Mouse (Mus musculus) megakaryocyte, embryonic 14.5 days (primary cell): Measurements from ENCODE around the gene 9430097D07Rik. TPM values are rescaled to one million over a fixed set of nuclear protein-coding genes. Genes with fewer than 3 reads are reported as not detected.

Experiments
- H3K27me3 ChIP-seq: replicated peaks from 2 replicates; pipeline ENCODE3; 2012; ENCODE audit warnings: inconsistent platforms
- H3K36me3 ChIP-seq: replicated peaks from 2 replicates; pipeline ENCODE3; 2012; ENCODE audit warnings: low read length, inconsistent platforms, mixed read lengths
- H3K4me1 ChIP-seq: 2 replicates; pipeline ENCODE4 v1.6.1; 2012; ENCODE audit warnings: inconsistent platforms
- H3K4me3 ChIP-seq: replicated peaks from 2 replicates; pipeline ENCODE3; 2012; ENCODE audit warnings: moderate library complexity, mild to moderate bottlenecking, inconsistent platforms
- H3K9me3 ChIP-seq: 2 replicates; pipeline ENCODE4 v1.6.1; 2012; ENCODE audit warnings: inconsistent platforms
- FLI1 ChIP-seq: IDR thresholded peaks from 2 replicates; pipeline ENCODE4 v1.6.1; 2012; ENCODE audit warnings: low read length, inconsistent platforms, mixed read lengths
- GATA1 ChIP-seq: IDR thresholded peaks from 3 replicates; pipeline ENCODE4 v1.6.1; 2012; ENCODE audit warnings: mixed read lengths, low read length, inconsistent platforms, borderline replicate concordance
- polyA plus RNA-seq: library from polyadenylated mRNA; stranded (reverse); fragments of >175 nt; gene quantifications from 2 replicates; pipeline ENCODE4 v1.2.3, GENCODE M21; 2012; ENCODE audit warnings: low replicate concordance; ENCODE audit not compliant: insufficient read depth

Gene 9430097D07Rik
- polyA plus RNA-seq, 1 experiment, result not detected

DNA sequence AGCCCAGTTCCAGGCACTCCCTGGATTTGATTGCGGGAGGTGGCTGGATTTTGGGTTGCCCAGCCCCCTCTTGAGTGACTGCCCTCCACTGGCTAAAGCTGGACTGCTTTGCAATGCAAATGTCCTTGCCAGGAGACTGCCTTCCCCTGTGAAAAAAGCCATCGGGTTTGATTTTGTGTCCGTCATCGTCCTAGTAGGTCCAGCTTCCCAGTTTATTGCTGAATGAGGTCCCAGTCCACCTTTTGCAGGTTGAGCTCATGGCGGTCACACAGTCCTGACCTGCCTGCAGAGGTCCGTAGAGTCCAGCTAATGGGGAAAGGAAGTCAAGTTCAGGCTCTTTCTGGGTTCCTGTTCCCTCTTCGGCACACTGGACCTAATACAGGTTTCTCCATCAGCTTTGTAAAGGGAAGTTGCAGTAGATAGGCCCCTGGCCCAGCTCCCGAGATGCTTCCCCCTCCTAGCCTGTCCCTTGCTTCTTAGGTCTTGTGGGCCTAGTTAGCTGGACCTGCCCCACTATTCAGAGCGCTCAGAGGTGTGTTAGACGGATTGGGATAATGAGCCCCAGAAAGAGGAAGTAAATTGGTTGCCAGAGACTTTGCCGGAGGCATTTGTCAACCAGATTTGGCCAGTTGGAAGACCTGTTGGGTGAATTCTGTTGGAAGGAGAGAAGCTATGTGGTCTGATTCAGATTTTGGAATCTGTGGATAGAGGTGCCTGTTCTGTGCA lies 38.7 kb downstream of the 9430097D07Rik start:
- peaks cover 76% of the 10 kb centered on the region for H3K27me3 ChIP-seq
- H3K4me3 ChIP-seq, result peak overlapping the region; percentile 55
- H3K9me3 ChIP-seq, result no peaks in the 10 kb centered on the region
- H3K36me3 ChIP-seq, result no peaks in the 10 kb centered on the region
- H3K4me1 ChIP-seq, result peaks cover 50% of the 10 kb centered on the region
- TF ChIP-seq GATA1 (no peak), FLI1 (no peak)

DNA sequence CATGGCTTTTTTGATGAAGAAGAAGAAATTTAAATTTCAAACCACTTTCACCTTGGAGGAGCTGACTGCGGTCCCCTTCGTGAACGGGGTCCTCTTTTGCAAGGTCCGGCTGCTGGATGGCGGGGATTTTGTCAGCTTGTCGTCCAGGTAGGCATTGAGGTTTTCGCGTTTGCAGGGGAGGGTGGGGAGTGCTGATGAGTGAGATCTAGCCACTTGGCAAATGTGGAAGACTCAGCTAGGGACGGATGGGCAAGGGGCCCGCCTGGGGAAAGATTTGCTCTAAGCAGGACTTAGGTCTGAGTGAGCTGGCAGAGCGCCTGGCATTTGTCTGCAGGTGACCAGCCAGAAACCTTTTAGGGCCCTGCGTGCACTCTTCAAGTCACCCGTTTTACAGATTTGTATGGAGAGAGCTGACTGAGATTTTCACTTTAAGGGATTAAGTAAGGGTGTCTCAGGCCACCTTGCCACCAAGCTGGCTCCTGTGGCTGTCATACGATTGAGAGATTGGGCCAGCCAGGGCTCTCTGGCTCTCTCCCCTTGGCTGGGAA lies 39.3 kb downstream of the 9430097D07Rik start:
- H3K4me3 ChIP-seq, result peak overlapping the region; percentile 75
- TF ChIP-seq GATA1, result no peak
- no peak for TF ChIP-seq FLI1
- no peaks in the 10 kb centered on the region for H3K9me3 ChIP-seq
- H3K4me1 ChIP-seq, result peaks cover 43% of the 10 kb centered on the region
- peaks cover 72% of the 10 kb centered on the region for H3K27me3 ChIP-seq
- H3K36me3 ChIP-seq, result no peaks in the 10 kb centered on the region

DNA sequence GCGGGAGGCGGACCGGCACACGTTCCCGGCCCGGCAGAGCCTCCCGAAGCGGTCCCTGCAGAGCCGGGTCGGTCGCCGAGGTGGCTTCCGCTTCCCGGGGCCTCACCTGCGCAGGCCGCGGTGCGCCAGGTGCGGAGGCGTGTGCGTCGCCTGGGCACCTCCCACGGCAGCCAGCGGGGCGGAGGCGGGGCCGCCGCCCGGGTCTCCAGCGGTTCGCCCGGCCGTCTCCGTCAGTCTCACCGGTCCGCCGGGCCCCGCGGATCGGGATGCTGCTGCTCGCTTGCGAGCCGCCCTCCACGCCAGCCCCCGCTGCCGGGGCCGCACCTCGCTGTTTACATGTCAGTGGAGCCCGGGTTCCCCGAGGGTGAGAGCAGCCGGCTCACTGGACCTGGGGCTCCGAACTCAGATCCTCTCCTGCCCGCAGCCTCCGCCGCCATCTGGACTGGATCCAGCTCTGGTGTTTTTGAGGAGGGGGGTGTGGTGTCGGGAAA lies 39.9 kb downstream of the 9430097D07Rik start:
- peak overlapping the region; percentile 94 for H3K4me3 ChIP-seq
- H3K4me1 ChIP-seq, result peaks cover 39% of the 10 kb centered on the region
- H3K27me3 ChIP-seq, result peaks cover 69% of the 10 kb centered on the region
- H3K9me3 ChIP-seq, result no peaks in the 10 kb centered on the region
- H3K36me3 ChIP-seq, result no peaks in the 10 kb centered on the region
- TF ChIP-seq FLI1, result no peak
- TF ChIP-seq GATA1, result no peak

DNA sequence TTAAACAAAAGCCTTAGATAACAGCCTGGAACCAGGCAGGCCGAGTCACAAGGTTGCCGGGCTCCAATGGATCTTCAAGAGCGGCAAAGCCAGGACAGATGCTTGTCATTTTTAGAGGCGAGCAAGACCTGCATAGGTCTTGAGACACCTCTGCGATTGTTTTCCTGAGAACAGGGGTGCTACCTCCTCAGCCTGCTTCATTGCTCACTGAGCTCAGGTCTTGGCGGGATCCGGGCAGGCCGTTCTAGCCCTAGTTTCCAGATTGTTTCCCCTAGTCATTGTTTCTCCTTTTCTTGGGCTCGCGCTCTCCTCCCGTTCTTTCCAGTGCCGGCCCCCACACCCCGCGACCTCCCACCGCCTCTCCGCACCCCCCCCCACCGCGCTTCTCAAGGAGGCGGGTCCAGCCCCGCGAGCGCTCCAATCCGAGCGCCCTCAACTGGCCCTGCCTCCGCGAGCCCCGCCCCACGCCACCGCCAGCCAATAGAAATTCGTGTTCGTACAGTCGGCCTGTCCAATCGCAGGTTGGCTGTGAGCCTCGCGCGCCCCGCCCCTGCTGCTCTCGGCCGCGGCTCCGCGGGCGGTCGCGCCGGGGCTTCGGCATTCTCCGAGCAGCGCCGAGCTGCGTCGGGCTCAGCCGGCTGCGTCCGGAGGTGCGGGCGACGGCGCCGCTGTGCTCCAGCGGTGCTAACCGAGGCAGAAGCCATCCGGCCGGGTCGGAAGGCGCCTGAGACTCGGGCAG lies 40.6 kb downstream of the 9430097D07Rik start, which contains the start of gene Fam102a:
Gene Fam102a, plus strand, starts transcription at position 600 of the 739 bp plus-strand sequence.
- Histone ChIP-seq H3K9me3 (no peaks in the 10 kb centered on the region), H3K27me3 (peaks cover 68% of the 10 kb centered on the region), H3K36me3 (no peaks in the 10 kb centered on the region), H3K4me3 (peak within 1 kb of the TSS; percentile 94), H3K4me1 (peaks cover 41% of the 10 kb centered on the region)
- no peak for TF ChIP-seq FLI1
- TF ChIP-seq GATA1, result no peak

DNA sequence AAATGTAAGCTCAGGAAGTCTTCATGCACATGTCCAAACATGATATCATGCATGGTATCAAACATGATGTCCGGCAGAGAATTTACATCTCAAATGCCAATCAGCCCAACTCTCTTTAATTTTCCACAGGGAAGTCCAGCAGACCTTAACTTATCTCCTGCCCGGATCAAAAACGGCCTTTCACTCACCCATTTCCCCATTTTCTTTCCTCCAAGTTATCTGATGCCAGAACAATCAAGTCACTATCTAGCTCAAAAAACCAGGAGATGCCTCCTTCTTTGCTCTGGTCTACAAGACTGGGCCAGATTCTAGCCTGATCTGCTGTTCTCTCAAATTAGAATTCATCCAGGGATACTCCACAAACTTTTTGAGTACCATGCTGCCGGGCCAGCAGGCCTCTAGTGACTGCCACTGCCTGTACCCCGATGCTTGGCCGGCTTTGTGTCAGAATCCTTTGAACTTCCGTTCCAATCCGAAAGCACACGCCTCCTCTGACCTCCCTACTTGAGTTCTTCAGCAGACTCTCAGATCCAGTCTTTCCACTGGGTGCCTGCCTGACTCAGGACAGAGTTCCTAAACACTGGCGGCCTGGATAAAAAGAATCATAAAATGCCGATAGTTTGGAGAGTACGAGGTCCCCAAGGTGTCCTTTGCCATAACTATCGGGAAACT lies 41.3 kb downstream of the 9430097D07Rik start:
- Histone ChIP-seq H3K4me3 (peak overlapping the region; percentile 94), H3K9me3 (no peaks in the 10 kb centered on the region), H3K27me3 (peaks cover 65% of the 10 kb centered on the region), H3K36me3 (no peaks in the 10 kb centered on the region), H3K4me1 (peaks cover 41% of the 10 kb centered on the region)
- TF ChIP-seq FLI1 (no peak), GATA1 (no peak)

DNA sequence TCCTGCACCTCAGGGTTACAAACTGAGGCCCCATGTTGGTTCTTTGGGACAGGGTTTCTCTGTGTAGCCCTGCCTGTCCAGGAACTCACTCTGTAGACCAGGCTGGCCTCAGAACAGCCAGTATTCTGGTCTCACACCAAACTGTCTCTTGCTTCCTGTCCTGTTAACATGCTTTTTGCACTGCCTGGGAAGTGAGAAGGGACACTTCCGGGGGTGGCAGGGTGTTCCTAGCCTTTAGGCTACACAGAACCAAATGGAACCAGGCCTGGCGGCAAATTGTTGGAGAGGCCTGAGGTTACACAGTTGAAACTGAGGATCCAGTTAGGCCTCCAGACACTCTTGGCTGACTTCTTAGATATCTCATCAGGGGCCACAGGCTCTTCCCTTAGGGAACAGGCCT lies 42.3 kb downstream of the 9430097D07Rik start:
- H3K4me3 ChIP-seq, result no peak overlapping the region
- H3K4me1 ChIP-seq, result peaks cover 41% of the 10 kb centered on the region
- H3K27me3 ChIP-seq, result peaks cover 64% of the 10 kb centered on the region
- no peaks in the 10 kb centered on the region for H3K9me3 ChIP-seq
- TF ChIP-seq FLI1 (no peak), GATA1 (no peak)
- no peaks in the 10 kb centered on the region for H3K36me3 ChIP-seq

DNA sequence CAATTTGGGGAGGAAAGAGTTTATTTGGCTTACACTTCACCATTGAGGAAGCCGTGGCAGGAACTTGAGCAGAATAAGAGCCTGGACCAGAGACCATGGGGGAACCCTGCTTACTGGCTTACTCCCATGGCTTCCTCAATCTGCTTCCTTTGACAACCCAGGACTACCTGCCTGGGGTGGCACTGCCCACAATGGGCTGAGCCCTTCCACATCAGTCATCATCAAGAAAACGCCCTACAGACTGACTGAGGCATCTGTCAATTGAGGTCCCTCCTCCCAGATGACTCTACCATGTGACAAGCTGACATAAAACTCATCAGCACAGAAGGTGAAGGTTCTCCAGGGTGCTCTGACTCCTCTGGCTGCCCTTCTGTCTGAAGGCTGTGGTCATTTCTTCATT lies 45.0 kb downstream of the 9430097D07Rik start:
- Histone ChIP-seq H3K4me3 (no peak overlapping the region), H3K36me3 (no peaks in the 10 kb centered on the region), H3K4me1 (peaks cover 18% of the 10 kb centered on the region), H3K27me3 (peaks cover 56% of the 10 kb centered on the region), H3K9me3 (no peaks in the 10 kb centered on the region)
- no peak for TF ChIP-seq GATA1
- TF ChIP-seq FLI1, result no peak

DNA sequence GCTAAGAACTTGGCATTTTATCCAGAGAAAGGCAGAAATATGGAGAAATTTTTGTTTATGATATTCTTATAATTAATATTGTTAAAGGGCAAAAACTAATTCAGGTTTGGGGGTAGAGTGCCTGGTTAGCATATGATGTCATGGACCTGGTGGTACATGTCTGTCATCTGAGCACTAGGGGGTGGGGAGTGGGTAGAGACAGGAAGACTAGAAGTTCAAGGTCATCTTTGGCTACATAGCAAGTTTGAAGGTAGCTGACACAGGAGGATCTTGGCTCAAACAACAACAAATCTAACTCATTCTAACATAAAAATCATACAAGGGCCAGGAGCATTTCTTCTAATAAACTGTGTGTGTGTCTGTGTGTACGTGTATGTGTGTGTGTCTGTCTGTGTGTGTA lies 47.2 kb downstream of the 9430097D07Rik start:
- H3K4me1 ChIP-seq, result peaks cover 6% of the 10 kb centered on the region
- TF ChIP-seq FLI1 (no peak), GATA1 (no peak)
- H3K9me3 ChIP-seq, result no peaks in the 10 kb centered on the region
- H3K36me3 ChIP-seq, result no peaks in the 10 kb centered on the region
- no peak overlapping the region for H3K4me3 ChIP-seq
- peaks cover 72% of the 10 kb centered on the region for H3K27me3 ChIP-seq

DNA sequence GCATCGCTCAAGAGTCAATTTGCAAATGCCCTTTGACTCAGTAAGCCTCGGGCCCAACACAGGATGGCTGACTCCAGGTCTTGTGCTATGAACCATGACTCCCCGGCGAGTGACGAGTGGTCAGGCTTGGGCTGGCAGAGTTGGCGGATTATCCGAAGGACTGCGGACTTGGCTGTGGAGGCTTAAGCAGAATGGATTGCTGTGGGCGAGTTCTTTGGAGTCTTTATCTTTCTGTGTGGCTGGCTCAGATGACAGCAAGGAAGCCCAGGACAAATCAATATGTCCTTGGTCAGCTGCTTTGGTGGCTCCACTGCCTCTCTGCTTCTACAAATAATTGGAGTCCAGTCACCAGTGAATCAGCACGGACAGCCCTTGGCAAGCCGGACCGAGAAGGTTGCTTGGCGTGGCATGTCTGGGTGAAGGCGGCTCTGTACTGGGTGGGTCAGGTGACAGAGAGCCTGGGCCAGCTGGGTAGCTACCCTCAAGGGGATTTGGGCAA lies 48.0 kb downstream of the 9430097D07Rik start:
- Histone ChIP-seq H3K4me3 (no peak overlapping the region), H3K9me3 (no peaks in the 10 kb centered on the region), H3K27me3 (peaks cover 75% of the 10 kb centered on the region), H3K36me3 (no peaks in the 10 kb centered on the region), H3K4me1 (peaks cover 5% of the 10 kb centered on the region)
- TF ChIP-seq FLI1, result no peak
- no peak for TF ChIP-seq GATA1

DNA sequence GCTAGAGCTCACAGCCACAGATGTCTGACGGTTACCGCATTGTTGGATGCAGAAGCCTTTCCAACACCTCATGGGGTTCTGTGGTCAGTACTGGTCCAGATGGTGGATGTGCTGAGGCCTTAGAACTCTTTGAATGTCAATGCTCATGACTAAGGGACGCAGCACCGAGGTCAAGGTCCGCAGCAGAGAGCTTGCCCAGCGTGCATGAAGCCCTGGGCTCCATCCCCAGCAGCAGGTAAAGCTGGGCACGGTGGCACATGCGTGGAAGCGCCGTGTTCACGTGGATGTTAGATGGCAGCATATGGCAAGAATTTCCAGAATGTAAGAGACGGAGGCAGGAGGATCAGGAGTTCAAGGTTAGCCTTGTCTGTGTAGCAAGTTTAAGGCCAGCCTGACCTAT lies 49.7 kb downstream of the 9430097D07Rik start:
- no peak for TF ChIP-seq GATA1
- no peak for TF ChIP-seq FLI1
- H3K36me3 ChIP-seq, result no peaks in the 10 kb centered on the region
- H3K9me3 ChIP-seq, result no peaks in the 10 kb centered on the region
- H3K27me3 ChIP-seq, result peaks cover 69% of the 10 kb centered on the region
- H3K4me1 ChIP-seq, result peaks cover 5% of the 10 kb centered on the region
- no peak overlapping the region for H3K4me3 ChIP-seq
